Mouse (Mus musculus): ENCODE measurements around the gene Fer.

The Fer gene

GRCm38 (mm10) chr17:63871773-63872172, 8.9 kb downstream of the Fer start:
- DNase-seq = no peak

DNA sequence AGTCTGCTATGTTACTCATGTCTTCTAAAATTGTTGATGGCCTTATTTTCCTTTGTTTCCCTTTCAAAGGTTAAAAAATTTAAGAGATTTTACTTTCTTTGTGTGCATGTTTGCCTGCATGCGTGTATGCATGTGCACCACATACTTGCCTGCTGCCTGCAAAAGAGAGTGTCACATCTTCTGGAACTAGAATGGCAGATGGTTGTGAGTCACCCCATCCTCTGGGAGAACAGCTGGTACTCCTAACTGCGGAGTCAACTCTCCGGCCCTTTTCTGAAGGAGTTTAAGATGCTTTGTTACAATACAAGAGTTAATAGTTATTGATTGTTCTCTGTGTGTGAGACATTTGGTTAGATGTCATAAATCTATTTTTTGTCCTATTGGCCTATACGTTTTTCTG, 16.0 kb downstream of the Fer start:
- peak; percentile 55 for DNase-seq

- DNase-seq = no peak
Observed at GRCm38 (mm10) chr17:63880009-63880408, 17.1 kb downstream of the Fer start.

DNA sequence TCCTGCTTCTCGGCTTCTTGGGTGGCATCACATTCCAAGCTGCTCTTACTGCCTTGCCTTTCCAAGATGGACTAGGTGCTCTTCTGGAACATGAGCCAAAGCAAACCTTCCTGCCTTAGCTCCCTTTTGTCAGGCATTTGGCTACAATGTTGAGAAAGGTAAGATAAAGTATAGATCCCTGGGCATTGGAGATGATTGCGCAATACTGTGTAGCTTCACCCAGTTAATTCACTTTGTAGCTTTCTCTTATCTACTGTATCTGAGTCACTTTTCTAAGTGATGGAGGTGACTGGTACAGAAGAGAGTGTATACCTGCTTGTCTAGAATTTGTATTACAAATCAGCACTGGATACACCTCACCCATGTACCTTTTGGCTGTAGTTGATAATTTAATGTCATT, 24.1 kb downstream of the Fer start:
- no peak for DNase-seq

DNA sequence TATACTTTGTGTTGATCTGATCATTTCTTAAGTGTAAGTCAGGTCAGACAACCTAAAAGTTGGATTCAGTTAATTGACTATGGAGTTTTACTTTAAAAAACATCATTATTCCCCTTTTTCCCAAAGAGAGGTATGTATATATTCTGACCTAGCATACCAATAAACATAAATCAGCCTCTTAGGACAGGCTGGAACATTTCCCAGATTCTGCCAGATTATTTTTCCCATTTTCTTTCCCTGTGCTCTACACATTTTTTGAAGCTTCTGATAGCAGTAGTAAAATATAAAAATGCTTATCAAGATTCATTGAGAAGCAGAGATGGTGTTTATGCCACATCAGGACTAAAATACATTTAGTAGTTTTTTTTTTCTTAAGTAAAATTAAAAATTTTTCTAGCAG, 27.7 kb downstream of the Fer start:
- no peak for DNase-seq

- no peak for DNase-seq
Observed at GRCm38 (mm10) chr17:63895829-63896228, 33.0 kb downstream of the Fer start.

GRCm38 (mm10) chr17:63897050-63897449, 34.2 kb downstream of the Fer start:
- DNase-seq = no peak

DNA sequence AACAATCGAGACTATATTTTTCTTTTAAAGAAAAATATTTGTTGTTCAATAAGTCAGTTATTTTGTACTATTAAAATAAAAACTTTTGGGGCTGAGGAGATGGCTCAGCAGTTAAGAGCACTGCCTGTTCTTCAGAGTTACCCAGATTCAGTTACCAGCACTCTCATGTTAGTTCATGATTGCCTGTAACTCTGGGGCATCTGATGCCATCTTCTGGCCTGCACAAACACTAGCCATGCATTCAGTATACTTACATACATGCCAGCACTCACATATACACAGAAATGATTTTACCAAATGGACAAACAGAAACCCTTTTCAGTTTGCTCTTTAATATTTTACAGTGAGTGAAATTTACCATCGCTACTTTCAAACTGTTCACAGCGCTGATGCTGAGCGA, 46.4 kb downstream of the Fer start:
- no peak for DNase-seq

DNA sequence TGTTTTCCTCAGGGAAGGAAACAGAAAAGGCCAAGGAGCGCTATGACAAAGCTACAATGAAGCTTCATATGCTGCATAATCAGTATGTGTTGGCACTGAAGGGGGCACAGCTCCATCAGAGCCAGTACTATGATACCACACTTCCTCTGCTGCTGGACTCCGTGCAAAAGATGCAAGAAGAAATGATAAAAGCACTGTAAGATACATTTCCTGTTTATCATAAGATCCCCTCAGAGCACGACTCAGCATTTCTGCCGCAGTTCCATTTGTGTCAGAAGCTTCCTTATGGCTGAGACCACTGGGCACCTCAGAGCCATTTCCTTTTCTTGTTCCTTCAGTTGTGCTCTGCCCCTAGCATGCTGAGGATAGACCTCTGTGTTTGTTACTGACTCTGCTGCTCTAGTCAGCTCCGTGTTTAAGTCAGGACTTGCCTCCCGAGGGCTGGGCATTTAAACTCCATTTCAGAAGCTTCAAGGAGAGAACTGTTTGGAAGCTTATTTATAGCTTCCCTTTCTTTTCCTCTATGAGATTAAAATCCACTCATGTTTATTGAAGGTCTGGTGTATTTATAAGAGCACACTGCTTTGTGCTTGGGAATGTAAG, 58.8 kb downstream of the Fer start:
- DNase-seq = no peak

GRCm38 (mm10) chr17:63925581-63925980, 62.7 kb downstream of the Fer start:
- DNase-seq = no peak

DNA sequence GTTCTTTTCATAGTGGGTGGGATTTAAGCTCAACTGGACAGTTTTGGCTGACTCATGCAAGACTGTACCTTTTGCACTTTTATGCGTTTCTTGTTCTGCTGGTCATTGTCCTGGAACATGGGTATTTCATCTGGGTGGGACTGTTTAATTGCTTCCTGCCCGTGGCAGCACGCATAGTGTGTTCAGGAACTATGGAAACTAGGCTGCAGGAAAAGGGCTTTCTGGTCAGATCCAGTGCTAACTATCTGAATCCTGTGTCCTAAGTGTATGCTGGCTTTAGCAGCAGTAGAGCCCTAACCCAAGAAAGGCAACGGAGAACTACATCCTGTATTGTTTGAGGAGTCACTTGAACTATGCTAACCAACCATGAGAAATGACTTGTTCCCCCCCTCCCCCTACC, 67.8 kb downstream of the Fer start:
- no peak for DNase-seq

- no peak for DNase-seq
Observed at GRCm38 (mm10) chr17:63931556-63931955, 68.7 kb downstream of the Fer start.

GRCm38 (mm10) chr17:63935408-63935807, 72.5 kb downstream of the Fer start:
- no peak for DNase-seq

DNA sequence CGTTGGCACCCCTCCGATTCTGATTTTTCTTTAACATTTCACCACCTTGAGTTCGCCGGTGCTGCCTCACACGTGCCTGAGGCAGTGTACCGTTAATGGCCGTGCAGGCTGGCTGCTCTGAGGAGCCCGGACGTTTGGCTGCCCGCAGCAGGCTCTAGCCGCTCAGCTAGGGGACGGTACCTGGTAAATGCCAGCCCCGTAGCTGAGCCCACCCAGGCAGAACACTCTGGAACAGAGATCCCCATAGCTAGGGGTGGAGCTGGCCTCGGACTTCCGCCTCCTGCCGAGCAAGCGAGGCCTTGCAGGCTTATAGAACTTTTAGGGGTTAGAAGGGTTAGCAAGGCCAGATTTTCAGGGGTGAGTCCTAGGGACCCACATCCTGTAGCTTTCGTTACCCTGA, 75.0 kb downstream of the Fer start:
- no peak for DNase-seq

DNA sequence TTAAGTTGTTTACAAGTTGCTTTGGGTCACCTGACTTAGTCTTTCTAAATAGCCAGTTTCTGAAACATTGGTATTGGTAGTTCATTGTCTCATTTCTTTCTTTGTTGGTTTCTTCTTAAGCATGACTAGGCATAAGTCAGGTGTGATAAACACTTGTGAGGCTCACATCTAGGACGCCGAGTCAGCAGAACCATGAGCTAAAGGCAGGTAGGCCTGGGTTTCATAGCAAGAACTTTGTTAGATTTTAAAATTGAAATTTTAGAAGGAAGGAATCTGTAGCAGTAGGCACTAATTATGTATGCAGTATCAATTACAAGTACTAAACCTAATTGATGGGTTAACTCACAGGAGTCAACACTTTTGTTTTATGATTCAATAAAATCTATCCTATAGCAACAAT, 83.9 kb downstream of the Fer start:
- no peak for DNase-seq

DNA sequence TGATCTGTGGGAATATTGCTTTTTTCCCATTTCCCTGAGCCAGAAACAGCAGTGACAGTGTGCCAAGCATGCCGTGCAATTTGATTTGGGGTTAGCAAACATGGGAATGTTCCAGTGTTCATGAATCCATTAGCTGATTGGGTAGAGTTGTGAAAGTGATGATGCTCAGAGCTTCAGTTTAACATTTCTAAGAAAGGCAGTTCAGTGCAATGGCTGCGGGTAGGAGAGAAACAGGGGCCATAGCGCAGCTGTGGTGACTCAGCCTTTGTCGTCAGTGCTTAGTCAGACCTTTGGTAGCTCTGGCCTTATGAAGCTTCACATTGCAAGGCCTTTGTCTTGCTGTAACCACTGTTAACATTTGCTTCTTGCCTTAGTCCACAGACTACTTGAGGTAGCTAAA, 85.9 kb downstream of the Fer start:
- no peak for DNase-seq

DNA sequence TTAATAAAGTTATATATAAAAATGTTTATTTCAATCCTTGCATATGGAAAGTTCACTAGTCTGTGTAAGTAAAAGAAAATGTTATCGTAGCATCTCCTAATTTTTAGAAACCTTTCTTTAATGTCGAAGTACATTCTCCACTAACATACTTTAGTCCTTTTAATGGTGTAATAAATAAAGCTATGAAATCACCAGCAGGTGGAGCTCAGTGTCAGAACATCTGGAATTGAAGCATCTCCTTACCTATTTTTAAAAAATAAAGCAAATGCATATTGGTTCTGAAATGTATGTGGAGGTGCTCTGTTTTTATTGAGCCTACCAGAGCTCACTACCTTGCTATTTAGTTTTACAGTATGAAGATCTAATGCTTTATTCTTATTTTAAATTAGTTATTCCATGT, 88.6 kb downstream of the Fer start:
- DNase-seq = no peak

- no peak for DNase-seq
Observed at GRCm38 (mm10) chr17:63967091-63967490, 104.2 kb downstream of the Fer start.

- DNase-seq = no peak
Observed at GRCm38 (mm10) chr17:63969448-63969847, 106.6 kb downstream of the Fer start.

- no peak for DNase-seq
Observed at GRCm38 (mm10) chr17:63970239-63970638, 107.4 kb downstream of the Fer start.

- no peak for DNase-seq
Observed at GRCm38 (mm10) chr17:63970939-63971338, 108.1 kb downstream of the Fer start.

DNA sequence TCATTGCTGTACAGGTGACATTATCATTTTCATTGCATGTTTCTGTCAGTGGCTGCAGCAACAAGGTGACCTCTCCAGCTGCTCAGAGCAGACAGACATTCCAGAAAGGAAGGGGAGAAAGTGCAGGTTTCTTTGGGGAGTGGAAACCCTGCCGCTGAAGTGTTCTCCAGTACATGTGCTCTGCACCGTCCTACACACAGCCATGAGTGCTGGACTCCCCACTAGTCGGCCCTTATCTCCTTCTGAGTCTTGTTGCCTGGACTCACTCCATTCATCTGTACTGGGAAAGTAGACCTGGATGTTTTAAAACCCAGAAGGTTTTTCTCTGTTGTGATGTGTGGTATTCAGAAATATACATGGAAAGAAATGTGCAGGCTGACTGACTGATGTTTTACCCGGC, 109.3 kb downstream of the Fer start:
- DNase-seq = no peak

GRCm38 (mm10) chr17:63973806-63974205, 110.9 kb downstream of the Fer start:
- DNase-seq = no peak

DNA sequence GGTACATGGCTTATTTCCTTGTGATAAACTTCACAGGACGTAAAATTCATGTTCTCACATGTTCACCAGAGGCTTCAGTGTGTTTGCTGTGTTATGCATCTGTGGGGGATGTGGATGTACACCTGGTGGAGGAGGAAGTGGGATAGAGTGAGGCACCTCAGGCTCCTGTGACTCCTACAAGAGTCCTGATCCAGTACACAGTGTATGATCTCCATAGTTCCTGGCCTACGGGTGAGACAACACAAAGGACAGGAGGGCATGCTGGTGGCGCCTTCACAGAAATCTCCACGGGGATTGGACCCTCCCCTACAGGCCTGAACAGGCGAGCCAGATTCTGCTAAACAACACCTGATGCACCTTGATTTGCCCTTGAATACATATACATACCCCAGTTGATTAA, 111.4 kb downstream of the Fer start:
- no peak for DNase-seq

DNA sequence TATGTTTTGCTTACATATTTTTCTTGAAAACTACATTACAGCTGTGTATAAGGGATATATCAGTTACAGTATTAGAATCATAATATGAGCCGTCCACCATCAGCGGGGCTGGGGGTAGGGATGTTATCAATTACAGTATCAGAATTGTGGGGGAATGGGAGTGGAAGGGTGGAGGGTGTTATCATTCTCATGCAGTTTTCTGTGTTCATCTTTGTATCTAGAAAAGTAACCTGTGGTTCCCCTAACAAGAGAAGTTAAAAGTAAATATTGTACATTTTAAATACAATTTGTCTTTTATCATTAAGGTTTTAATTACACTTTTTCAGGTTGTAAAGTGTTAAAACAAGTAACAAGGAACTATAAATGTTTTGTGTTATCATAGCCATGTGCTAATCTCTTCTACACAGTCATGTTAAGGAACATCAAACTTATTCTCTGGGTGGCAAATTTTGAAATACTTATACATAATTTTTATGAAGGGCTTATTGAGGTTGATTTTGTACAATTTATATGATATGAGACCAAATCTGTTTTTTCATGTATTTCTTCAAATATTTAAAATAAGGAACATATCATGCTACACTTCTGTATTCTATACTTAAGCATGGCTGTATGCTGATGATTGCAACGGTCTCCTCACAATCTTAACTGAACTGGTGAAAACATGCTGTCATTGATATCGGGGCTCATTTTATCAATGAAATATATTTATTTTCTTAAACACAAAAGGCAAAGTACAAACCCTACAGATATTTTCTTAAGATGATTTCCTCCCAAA, 116.1 kb downstream of the Fer start:
- DNase-seq = no peak

Measured in right cerebral cortex, adult 18-20 months (tissue).